Mouse (Mus musculus) MEL-GATA-1-ER (cell line): Measurements from ENCODE around the gene Capn7.

Experiments used
- DNase-seq: peaks from one replicate; pipeline ENCODE4 v3.0.0-alpha.2; 2012; ENCODE audit warnings: low read depth; ENCODE audit errors: extremely low read depth

Gene Capn7

GRCm38 (mm10) chr14:31412651-31413056 is 76.2 kb downstream of the Capn7 start:
- no peak for DNase-seq

GRCm38 (mm10) chr14:31413475-31414086 is 77.1 kb downstream of the Capn7 start:
- no peak for DNase-seq

- DNase-seq, result no peak
These were observed 78.0 kb downstream of the Capn7 start for GRCm38 (mm10) chr14:31414235-31414966.

GRCm38 (mm10) chr14:31414967-31415376 is 78.5 kb downstream of the Capn7 start:
- no peak for DNase-seq

GRCm38 (mm10) chr14:31416411-31416810 is 80.0 kb downstream of the Capn7 start:
- no peak for DNase-seq

- no peak for DNase-seq
These were observed 80.6 kb downstream of the Capn7 start for GRCm38 (mm10) chr14:31416835-31417549.

GRCm38 (mm10) chr14:31419279-31419678 is 82.8 kb downstream of the Capn7 start:
- no peak for DNase-seq

- DNase-seq, result no peak
These were observed 83.7 kb downstream of the Capn7 start for GRCm38 (mm10) chr14:31420135-31420534.

GRCm38 (mm10) chr14:31420562-31420961 is 84.1 kb downstream of the Capn7 start:
- DNase-seq, result no peak

- DNase-seq, result no peak
These were observed 84.5 kb downstream of the Capn7 start for GRCm38 (mm10) chr14:31420985-31421384.
